Mouse (Mus musculus) T-helper 2 cell (primary cell): Measurements from ENCODE around the gene Morc3.

Source experiments
- in situ Hi-C: fragments of 300-600 bp; cut with MboI, MseI; formaldehyde crosslinking; loops from one replicate; pipeline ENCODE4 v1.15.1; 2025; ENCODE audit warnings: high pct_unique_total_duplicates

Morc3 gene

GRCm38 (mm10) chr16:93831627-93832395 lies at the start of gene Morc3:
Morc3 (plus strand) TSS chr16:93832121.
- in situ Hi-C loops = no loop called here

GRCm38 (mm10) chr16:93784175-93784574 lies 47.7 kb upstream of the Morc3 start:
- in situ Hi-C loops = no loop called here

- in situ Hi-C loops = no loop called here
Measured at GRCm38 (mm10) chr16:93785805-93786204, 46.1 kb upstream of the Morc3 start.

- in situ Hi-C loops = no loop called here
Measured at GRCm38 (mm10) chr16:93788388-93788787, 43.5 kb upstream of the Morc3 start.

GRCm38 (mm10) chr16:93788881-93789280 lies 43.0 kb upstream of the Morc3 start:
- in situ Hi-C loops = no loop called here

GRCm38 (mm10) chr16:93789971-93790755 lies 41.8 kb upstream of the Morc3 start:
- in situ Hi-C loops = no loop called here

- in situ Hi-C loops = no loop called here
Measured at GRCm38 (mm10) chr16:93792981-93793630, 38.8 kb upstream of the Morc3 start.

- in situ Hi-C loops = no loop called here
Measured at GRCm38 (mm10) chr16:93794845-93795244, 37.1 kb upstream of the Morc3 start.

- in situ Hi-C loops = no loop called here
Measured at GRCm38 (mm10) chr16:93795391-93795790, 36.5 kb upstream of the Morc3 start.

- in situ Hi-C loops = no loop called here
Measured at GRCm38 (mm10) chr16:93797021-93797840, 34.7 kb upstream of the Morc3 start.

- in situ Hi-C loops = no loop called here
Measured at GRCm38 (mm10) chr16:93797841-93798492, 34.0 kb upstream of the Morc3 start.

- in situ Hi-C loops = no loop called here
Measured at GRCm38 (mm10) chr16:93798623-93799022, 33.3 kb upstream of the Morc3 start.

- in situ Hi-C loops = no loop called here
Measured at GRCm38 (mm10) chr16:93799071-93799470, 32.9 kb upstream of the Morc3 start.

GRCm38 (mm10) chr16:93799936-93800335 lies 32.0 kb upstream of the Morc3 start:
- in situ Hi-C loops = no loop called here

GRCm38 (mm10) chr16:93807167-93807566 lies 24.8 kb upstream of the Morc3 start:
- in situ Hi-C loops = no loop called here

GRCm38 (mm10) chr16:93807961-93808554 lies 23.9 kb upstream of the Morc3 start:
- in situ Hi-C loops = no loop called here

- in situ Hi-C loops = no loop called here
Measured at GRCm38 (mm10) chr16:93815856-93816736, 15.8 kb upstream of the Morc3 start.

GRCm38 (mm10) chr16:93816861-93817260 lies 15.1 kb upstream of the Morc3 start:
- in situ Hi-C loops = no loop called here

GRCm38 (mm10) chr16:93817371-93817770 lies 14.6 kb upstream of the Morc3 start:
- in situ Hi-C loops = no loop called here
